In the genomic region with DNA sequence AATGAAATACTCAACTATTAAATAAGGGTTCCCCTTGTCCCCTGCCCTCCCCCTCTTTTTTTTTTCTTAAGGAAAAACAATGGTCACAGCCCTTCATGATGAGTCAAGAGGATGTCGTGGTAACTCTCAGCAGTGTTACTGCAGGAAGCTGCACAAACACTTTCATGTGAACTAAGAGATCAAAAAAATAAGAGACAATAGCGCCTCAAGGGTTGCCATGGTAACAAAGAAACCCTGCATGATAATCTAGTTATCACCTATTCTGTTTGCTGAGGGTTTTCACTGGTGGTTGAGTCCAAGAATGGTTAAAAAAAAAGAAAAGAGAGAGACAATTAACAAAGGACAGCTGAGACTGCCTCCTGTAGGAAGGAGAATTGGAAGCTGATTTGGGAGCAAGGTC, we compare ENCODE assay signal across 9 mouse cellular contexts. TPM values are rescaled to one million over a fixed set of nuclear protein-coding genes. Genes with fewer than 3 reads are reported as not detected.
A peak's percentile ranks its signal among the peaks of the same experiment; 100 is the strongest.
DNase-seq lines count a peak whose midpoint lies in the region; ATAC-seq and TF ChIP-seq lines count a peak whose summit lies in the region.
"Had no signal": no experiment of that assay in that cellular context is flagged by ENCODE, and none has a peak within 500 bp of the region (broad histone marks: within the 10 kb centered on the region; RNA-seq: fewer than 3 reads in every experiment).

No protein-coding gene starts in this region.

- H3K27ac ChIP-seq in lung, embryonic 14.5 days (ENCODE audit: low read depth): no peak overlapping the region; the same call in 1 of the 2 replicates
- no peak overlapping the region for H3K27ac ChIP-seq in hindbrain, embryonic 14.5 days

- no peak overlapping the region for H3K9ac ChIP-seq in lung, embryonic 14.5 days
- no peak overlapping the region for H3K9ac ChIP-seq in hindbrain, embryonic 14.5 days

- no peak overlapping the region for H3K4me2 ChIP-seq in lung, embryonic 14.5 days
- H3K4me2 ChIP-seq in hindbrain, embryonic 14.5 days (replicated peaks): no peak overlapping the region

- no peaks in the 10 kb centered on the region for H3K9me3 ChIP-seq in lung, embryonic 14.5 days (ENCODE audit: low read depth, low read length)
- no peaks in the 10 kb centered on the region for H3K9me3 ChIP-seq in hindbrain, embryonic 14.5 days (ENCODE audit: control insufficient read depth, low read length)

- TF ChIP-seq CTCF in lung, embryonic 14.5 days (IDR thresholded peaks at IDR 0.05; ENCODE audit: low read depth): no peak
- no peak for TF ChIP-seq CTCF in brain, embryonic 14.5 days (IDR thresholded peaks at IDR 0.05; ENCODE audit: borderline replicate concordance, extremely low read depth, insufficient read depth, insufficient read length)

- H3K4me3 ChIP-seq in lung, embryonic 14.5 days (ENCODE audit: low read depth, low read length): no peak overlapping the region
- H3K4me3 ChIP-seq in hindbrain, embryonic 14.5 days (replicated peaks; ENCODE audit: low read length): no peak overlapping the region

- WGBS in lung, embryonic 14.5 days: 38% methylated on average over 2 of the region's 2 CpGs
- WGBS in hindbrain, embryonic 14.5 days: 13% methylated on average over 2 of the region's 2 CpGs

- no peaks in the 10 kb centered on the region; the same call in 1 of the 2 replicates for H3K4me1 ChIP-seq in lung, embryonic 14.5 days (ENCODE audit: insufficient read depth)
- H3K4me1 ChIP-seq in hindbrain, embryonic 14.5 days (replicated peaks; ENCODE audit: control insufficient read depth, insufficient read depth, low read length): peaks cover 14% of the 10 kb centered on the region; the same call in 1 of the 2 replicates

- no peaks in the 10 kb centered on the region for H3K36me3 ChIP-seq in lung, embryonic 14.5 days (ENCODE audit: insufficient read depth)
- H3K36me3 ChIP-seq in hindbrain, embryonic 14.5 days (replicated peaks; ENCODE audit: control insufficient read depth, insufficient read depth): no peaks in the 10 kb centered on the region

- TF ChIP-seq POLR2A in brain, embryonic 14.5 days (IDR thresholded peaks at IDR 0.05; ENCODE audit: borderline replicate concordance, extremely low read depth, insufficient read depth, insufficient read length, poor library complexity, severe bottlenecking): no peak

- ATAC-seq in lung, embryonic 14.5 days (ENCODE audit: insufficient read depth): no peak
- ATAC-seq in hindbrain, embryonic 14.5 days (ENCODE audit: low FRiP score): 0 out of 2 replicates have a peak, but pooled peaks have one; percentile 52

- DNase-seq in lung, embryonic 14.5 days: peak; percentile 47
- DNase-seq in lung, postnatal 4 days: no peak
- DNase-seq in brain, embryonic 14.5 days (ENCODE audit: low read depth): peak; percentile 79
- peak; percentile 54 for DNase-seq in hindbrain, embryonic 14.5 days (ENCODE audit: low spot score)
- DNase-seq in naive thymus-derived CD4-positive, alpha-beta T cell, adult 2 months (ENCODE audit: low read depth): peak; percentile 91
- no peak for DNase-seq in right cerebral cortex, postnatal 25 days
- DNase-seq in adrenal gland, postnatal 25 days: no peak
- DNase-seq: cerebellum, adult 2 months; thymus, postnatal 4 days had no signal

- no peaks in the 10 kb centered on the region for H3K27me3 ChIP-seq in lung, embryonic 14.5 days (ENCODE audit: insufficient read depth, low read length)
- H3K27me3 ChIP-seq in hindbrain, embryonic 14.5 days (ENCODE audit: control insufficient read depth, insufficient read depth, low read length): no peaks in the 10 kb centered on the region

RNA-seq across cellular contexts. Expression of gene Cobll1, which starts 56.5 kb away (rescaled TPM):
- 9.0 and 10.7 TPM in 2 replicates for polyA plus RNA-seq in lung, embryonic 14.5 days (2014; fragmentation: Nextera tagmentation; extraction: Ambion mirVana)
- polyA plus RNA-seq in brain, embryonic 14.5 days (2012; rRNA removed): 3.1 and 4.4 TPM in 2 replicates
- polyA plus RNA-seq in hindbrain, embryonic 14.5 days (2014; fragmentation: Nextera tagmentation; extraction: Ambion mirVana): 4.3 and 4.5 TPM in 2 replicates
- 274 and 367 TPM in 2 replicates for total RNA-seq in adrenal gland, postnatal 25 days (2021)

Comparison
In these comparisons a context has a peak if more than half of its experiments do, and no peak if none do; other contexts are left out.
1. DNase-seq: peak in lung, embryonic 14.5 days (single experiment), brain, embryonic 14.5 days (single experiment), hindbrain, embryonic 14.5 days (single experiment) and naive thymus-derived CD4-positive, alpha-beta T cell, adult 2 months (single experiment); none in lung, postnatal 4 days (0 of 2), right cerebral cortex, postnatal 25 days (single experiment) and adrenal gland, postnatal 25 days (single experiment).